Mouse (Mus musculus): ENCODE results near the gene Hist1h2af.

DNA sequence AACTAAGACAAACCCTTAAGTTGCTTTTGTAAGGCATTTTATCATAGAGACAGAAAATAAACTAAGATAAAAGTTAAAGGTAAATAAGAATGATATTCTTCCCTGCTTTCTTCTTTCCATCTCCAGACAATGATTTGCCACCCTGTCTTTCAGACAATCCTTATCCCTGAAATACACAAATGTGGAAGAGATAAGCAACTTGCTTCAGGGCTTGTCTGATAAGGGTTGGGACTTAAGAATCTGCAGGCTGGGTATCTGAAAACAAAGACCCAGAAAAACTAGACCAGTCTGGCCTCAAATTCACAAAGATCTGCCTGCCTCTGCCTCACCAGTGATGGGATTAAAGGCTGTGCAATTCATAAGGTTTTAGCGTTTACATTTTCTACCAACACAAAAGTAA lies 42.4 kb upstream of the Hist1h2af start:
- TF ChIP-seq CTCF (IDR thresholded peaks at IDR 0.05; ENCODE audit: low read depth, low read length) (no peak), POLR2A (IDR thresholded peaks at IDR 0.05; ENCODE audit: borderline replicate concordance, low read depth, low read length) (no peak)
